Mouse (Mus musculus): Measurements from ENCODE around the gene Dnase1l2. TPM values are rescaled to one million over a fixed set of nuclear protein-coding genes. Genes with fewer than 3 reads are reported as not detected.

Dnase1l2 gene
- polyA plus RNA-seq, 1 experiment, result 62.9 TPM

Other genes starting within 250 kb of the Dnase1l2 start
- gene Tbc1d24, start 237.5 kb downstream of the Dnase1l2 start, polyA plus RNA-seq (2012; rRNA removed), result 7.6 and 7.9 TPM in 2 replicates
- 0.88 and 1.0 TPM in 2 replicates for gene Ntn3, start 233.6 kb downstream of the Dnase1l2 start, polyA plus RNA-seq (2012; rRNA removed)
- gene Tedc2, start 222.3 kb downstream of the Dnase1l2 start, polyA plus RNA-seq (2012; rRNA removed), result 8.1 and 9.2 TPM in 2 replicates
- 1.6 and 1.7 TPM in 2 replicates for gene Ccnf, start 191.6 kb downstream of the Dnase1l2 start, polyA plus RNA-seq (2012; rRNA removed)
- 0.10 and 0.12 TPM in 2 replicates for gene Abca17, start 92.0 kb downstream of the Dnase1l2 start, polyA plus RNA-seq (2012; rRNA removed)
- gene Abca3, start 91.2 kb downstream of the Dnase1l2 start, polyA plus RNA-seq (2012; rRNA removed), result 44.4 and 47.7 TPM in 2 replicates
- 119 and 134 TPM in 2 replicates for gene Rnps1, start 28.5 kb downstream of the Dnase1l2 start, polyA plus RNA-seq (2012; rRNA removed)
- gene Eci1, start 16.5 kb downstream of the Dnase1l2 start, polyA plus RNA-seq (2012; rRNA removed), result 116 and 139 TPM in 2 replicates
- 55.8 and 61.5 TPM in 2 replicates for gene E4f1, start 27.2 kb upstream of the Dnase1l2 start, polyA plus RNA-seq (2012; rRNA removed)
- 31.8 and 33.5 TPM in 2 replicates for gene Pgp, start 27.3 kb upstream of the Dnase1l2 start, polyA plus RNA-seq (2012; rRNA removed)
- 0.10 and 0.19 TPM in 2 replicates for gene Bricd5, start 30.8 kb upstream of the Dnase1l2 start, polyA plus RNA-seq (2012; rRNA removed)
- 20.9 and 21.7 TPM in 2 replicates for gene Mlst8, start 36.0 kb upstream of the Dnase1l2 start, polyA plus RNA-seq (2012; rRNA removed)
- 0.76 and 1.1 TPM in 2 replicates for gene Caskin1, start 45.5 kb upstream of the Dnase1l2 start, polyA plus RNA-seq (2012; rRNA removed)
- 174 and 223 TPM in 2 replicates for gene Traf7, start 84.8 kb upstream of the Dnase1l2 start, polyA plus RNA-seq (2012; rRNA removed)
- gene Rab26, start 91.1 kb upstream of the Dnase1l2 start, polyA plus RNA-seq (2012; rRNA removed), result 1.4 and 1.5 TPM in 2 replicates
- 69.8 and 84.0 TPM in 2 replicates for gene Pkd1, start 106.7 kb upstream of the Dnase1l2 start, polyA plus RNA-seq (2012; rRNA removed)
- 95.3 and 112 TPM in 2 replicates for gene Tsc2, start 189.5 kb upstream of the Dnase1l2 start, polyA plus RNA-seq (2012; rRNA removed)
- gene Nthl1, start 189.6 kb upstream of the Dnase1l2 start, polyA plus RNA-seq (2012; rRNA removed), result 21.7 and 22.0 TPM in 2 replicates
- 59.2 and 63.5 TPM in 2 replicates for gene Slc9a3r2, start 207.2 kb upstream of the Dnase1l2 start, polyA plus RNA-seq (2012; rRNA removed)
- gene Npw, start 215.4 kb upstream of the Dnase1l2 start, polyA plus RNA-seq (2012; rRNA removed), result 0.62 and 0.80 TPM in 2 replicates
- gene Zfp598, start 226.6 kb upstream of the Dnase1l2 start, polyA plus RNA-seq (2012; rRNA removed), result 42.9 and 54.2 TPM in 2 replicates
- gene Syngr3, start 246.8 kb upstream of the Dnase1l2 start, polyA plus RNA-seq (2012; rRNA removed), result 0.58 and 0.62 TPM in 2 replicates

Measured in urinary bladder, adult 2 months (tissue).